Mouse (Mus musculus) adrenal gland, postnatal 25 days (tissue): ENCODE data around the gene Tgm1. TPM values are rescaled to one million over a fixed set of nuclear protein-coding genes. Genes with fewer than 3 reads are reported as not detected.
A peak's percentile ranks its signal among the peaks of the same experiment; 100 is the strongest.

ENCODE experiments used
- DNase-seq: peaks from one replicate; pipeline ENCODE4 v3.0.0; 2021; ENCODE audit warnings: mixed read lengths
- total RNA-seq: library from RNA; stranded (reverse); gene quantifications from 2 replicates; pipeline ENCODE4 v1.2.3, GENCODE M21; 2021

Gene Tgm1
- total RNA-seq, 1 experiment from 2014 or later, result not detected

- peak; percentile 76 for DNase-seq
Observed at GRCm38 (mm10) chr14:55671833-55672740, 41.6 kb downstream of the Tgm1 start, which contains the start of the genes Gmpr2 and Nedd8. Gene Gmpr2 (plus strand): TSS chr14:55671941. Gene Nedd8 (minus strand): TSS chr14:55672124.

GRCm38 (mm10) chr14:55671486-55671832 lies 42.3 kb downstream of the Tgm1 start:
- no peak for DNase-seq

GRCm38 (mm10) chr14:55660636-55661035 lies 53.1 kb downstream of the Tgm1 start:
- no peak for DNase-seq

GRCm38 (mm10) chr14:55659960-55660573 lies 53.7 kb downstream of the Tgm1 start, which contains the start of gene Mdp1:
Gene Mdp1 (minus strand): TSS chr14:55660508.
- DNase-seq, result peak; percentile 79

GRCm38 (mm10) chr14:55658011-55658410 lies 55.7 kb downstream of the Tgm1 start:
- DNase-seq, result peak; percentile 53

- DNase-seq, result no peak
Observed at GRCm38 (mm10) chr14:55656935-55657334, 56.8 kb downstream of the Tgm1 start.

GRCm38 (mm10) chr14:55651528-55651927 lies 62.2 kb downstream of the Tgm1 start:
- no peak for DNase-seq

Other genes starting within 250 kb of the Tgm1 start
- gene Dhrs4, start 235.2 kb downstream of the Tgm1 start, total RNA-seq, result 83.7 and 89.8 TPM in 2 replicates
- gene Carmil3, start 223.3 kb downstream of the Tgm1 start, total RNA-seq, result 7.3 and 9.6 TPM in 2 replicates
- gene Cpne6, start 203.5 kb downstream of the Tgm1 start, total RNA-seq, result 0.12 TPM in 1 of 2 replicates, not detected in the other
- gene Nrl, start 188.9 kb downstream of the Tgm1 start, total RNA-seq, result not detected in 2 replicates
- 33.9 and 46.2 TPM in 2 replicates for gene Pck2, start 173.7 kb downstream of the Tgm1 start, total RNA-seq
- gene Dcaf11, start 153.9 kb downstream of the Tgm1 start, total RNA-seq, result 131 and 160 TPM in 2 replicates
- 2.6 TPM in 1 of 2 replicates, not detected in the other for gene A730061H03Rik, start 153.5 kb downstream of the Tgm1 start, total RNA-seq
- 1.7 and 2.6 TPM in 2 replicates for gene Fitm1, start 138.3 kb downstream of the Tgm1 start, total RNA-seq
- gene Psme1, start 135.8 kb downstream of the Tgm1 start, total RNA-seq, result 328 and 383 TPM in 2 replicates
- gene Emc9, start 128.6 kb downstream of the Tgm1 start, total RNA-seq, result 34.5 and 61.6 TPM in 2 replicates
- gene Psme2, start 122.8 kb downstream of the Tgm1 start, total RNA-seq, result 357 and 368 TPM in 2 replicates
- 37.4 and 49.3 TPM in 2 replicates for gene Rnf31, start 122.2 kb downstream of the Tgm1 start, total RNA-seq
- 24.2 and 24.8 TPM in 2 replicates for gene Irf9, start 110.4 kb downstream of the Tgm1 start, total RNA-seq
- 13.6 TPM in 2 replicates for gene Rec8, start 95.9 kb downstream of the Tgm1 start, total RNA-seq
- gene Ipo4, start 78.0 kb downstream of the Tgm1 start, total RNA-seq, result 100 and 141 TPM in 2 replicates
- gene Gm49378, start 76.0 kb downstream of the Tgm1 start, total RNA-seq, result 2.4 and 2.5 TPM in 2 replicates
- gene Tm9sf1, start 70.1 kb downstream of the Tgm1 start, total RNA-seq, result 81.1 and 98.6 TPM in 2 replicates
- 2.6 and 2.9 TPM in 2 replicates for gene Tssk4, start 63.7 kb downstream of the Tgm1 start, total RNA-seq
- 73.5 and 88.6 TPM in 2 replicates for gene Mdp1, start 53.4 kb downstream of the Tgm1 start, total RNA-seq
- 28.0 and 32.2 TPM in 2 replicates for gene Gmpr2, start 42.0 kb downstream of the Tgm1 start, total RNA-seq
- 347 and 352 TPM in 2 replicates for gene Nedd8, start 41.8 kb downstream of the Tgm1 start, total RNA-seq
- 30.0 and 36.4 TPM in 2 replicates for gene Tinf2, start 32.1 kb downstream of the Tgm1 start, total RNA-seq
- gene Rabggta, start 8.3 kb upstream of the Tgm1 start, total RNA-seq, result 23.7 and 28.1 TPM in 2 replicates
- 75.8 and 77.4 TPM in 2 replicates for gene Dhrs1, start 31.8 kb upstream of the Tgm1 start, total RNA-seq
- 20.9 and 24.4 TPM in 2 replicates for gene Nop9, start 31.8 kb upstream of the Tgm1 start, total RNA-seq
- gene Cideb, start 44.5 kb upstream of the Tgm1 start, total RNA-seq, result 0.79 and 2.9 TPM in 2 replicates
- 0.12 TPM in 1 of 2 replicates, not detected in the other for gene Ltb4r2, start 47.5 kb upstream of the Tgm1 start, total RNA-seq
- not detected in 2 replicates for gene Ltb4r1, start 52.0 kb upstream of the Tgm1 start, total RNA-seq
- gene Adcy4, start 70.2 kb upstream of the Tgm1 start, total RNA-seq, result 8.0 and 10.2 TPM in 2 replicates
- 2.9 and 3.6 TPM in 2 replicates for gene Ripk3, start 74.9 kb upstream of the Tgm1 start, total RNA-seq
- gene Nfatc4, start 109.2 kb upstream of the Tgm1 start, total RNA-seq, result 19.9 and 30.5 TPM in 2 replicates
- 10.7 and 13.5 TPM in 2 replicates for gene Nynrin, start 140.1 kb upstream of the Tgm1 start, total RNA-seq
- gene Cbln3, start 170.5 kb upstream of the Tgm1 start, total RNA-seq, result 0.15 and 0.24 TPM in 2 replicates
- 21.6 and 25.5 TPM in 2 replicates for gene Khnyn, start 171.0 kb upstream of the Tgm1 start, total RNA-seq
- gene Sdr39u1, start 186.4 kb upstream of the Tgm1 start, total RNA-seq, result 58.1 and 62.6 TPM in 2 replicates
- gene Cma1, start 230.7 kb upstream of the Tgm1 start, total RNA-seq, result 0.49 and 1.2 TPM in 2 replicates
- not detected in 2 replicates for gene Cma2, start 237.1 kb upstream of the Tgm1 start, total RNA-seq